Mouse (Mus musculus) CH12.LX (cell line): Measurements from ENCODE around the gene Dgkz. TPM values are rescaled to one million over a fixed set of nuclear protein-coding genes. Genes with fewer than 3 reads are reported as not detected.

Source experiments
- DNase-seq: peaks from one replicate; pipeline ENCODE4 v3.0.0-alpha.2; 2013; ENCODE audit errors: extremely low read depth
- H3K27ac ChIP-seq: 2 replicates; pipeline ENCODE4 v1.5.1; 2012; ENCODE audit warnings: low read depth, mild to moderate bottlenecking, control low read depth, moderate library complexity; ENCODE audit not compliant: insufficient read depth
- H3K27me3 ChIP-seq: replicated peaks from 2 replicates; pipeline ENCODE3; 2012; ENCODE audit warnings: inconsistent platforms
- H3K36me3 ChIP-seq, 2 experiments: replicated peaks in 1 of 2; 2 replicates each; pipeline versions ENCODE3 to v1.6.1; 2012; ENCODE audit warnings: inconsistent platforms in 1 of 2, low read length in 1 of 2, mild to moderate bottlenecking in 1 of 2, mixed read lengths in 1 of 2, moderate library complexity in 1 of 2; ENCODE audit not compliant: control insufficient read depth in 1 of 2, insufficient read depth in 1 of 2
- H3K4me1 ChIP-seq, 2 experiments: 2 replicates each; pipeline ENCODE4 v1.6.1; 2012; ENCODE audit warnings: inconsistent platforms in 1 of 2, moderate library complexity in 1 of 2; ENCODE audit not compliant: insufficient read depth in 2 of 2, control insufficient read depth in 1 of 2
- H3K4me2 ChIP-seq: 2 replicates; pipeline ENCODE4 v1.6.1; 2012; ENCODE audit warnings: low read depth, mild to moderate bottlenecking, control low read depth; ENCODE audit not compliant: poor library complexity, insufficient read depth, severe bottlenecking
- H3K4me3 ChIP-seq, 3 experiments: fragments of 150-350 bp in 1 of 3; sonication (generic) in 1 of 3; replicated peaks in 1 of 3; 2 replicates each; pipeline versions ENCODE3 to v1.5.1; 2011 to 2012; ENCODE audit warnings: low read depth in 2 of 3, low read length in 2 of 3, mild to moderate bottlenecking in 2 of 3, moderate library complexity in 2 of 3, control low read depth in 1 of 3, improper control_type of control experiment in 1 of 3, inconsistent platforms in 1 of 3, mixed read lengths in 1 of 3; ENCODE audit not compliant: poor library complexity in 1 of 3
- H3K79me2 ChIP-seq: replicated peaks from 2 replicates; pipeline ENCODE4 v1.6.1; 2012; ENCODE audit warnings: mild to moderate bottlenecking, moderate library complexity; ENCODE audit not compliant: control insufficient read depth, poor library complexity, insufficient read depth, severe bottlenecking; ENCODE audit errors: extremely low read depth
- H3K9ac ChIP-seq: 2 replicates; pipeline ENCODE4 v1.6.1; 2012; ENCODE audit warnings: low read depth, mild to moderate bottlenecking, control low read depth, moderate library complexity; ENCODE audit not compliant: insufficient read depth
- H3K9me3 ChIP-seq: replicated peaks from 2 replicates; pipeline ENCODE3; 2012; ENCODE audit warnings: low read length, inconsistent platforms, mixed read lengths
- CHD2 ChIP-seq: IDR thresholded peaks from 2 replicates; pipeline ENCODE4 v1.6.1; 2011; ENCODE audit warnings: low read length, improper control_type of control experiment
- CTCF ChIP-seq, 2 experiments: IDR thresholded peaks in 1 of 2; conservative IDR thresholded peaks in 1 of 2; 2 replicates each; pipeline ENCODE4 v1.5.1; 2011 to 2012; ENCODE audit warnings: low read depth in 2 of 2, low read length in 2 of 2, improper control_type of control experiment in 1 of 2, inconsistent platforms in 1 of 2, mild to moderate bottlenecking in 1 of 2, moderate library complexity in 1 of 2
- ELF1 ChIP-seq: IDR thresholded peaks from 2 replicates; pipeline ENCODE4 v1.6.1; 2014; ENCODE audit warnings: low read depth, mild to moderate bottlenecking, inconsistent platforms, low read length, improper control_type of control experiment
- EP300 ChIP-seq: IDR thresholded peaks from 2 replicates; pipeline ENCODE4 v1.6.1; 2011; ENCODE audit warnings: low read length, improper control_type of control experiment
- GABPA ChIP-seq: IDR thresholded peaks from 2 replicates; pipeline ENCODE4 v1.6.1; 2012; ENCODE audit warnings: low read depth, low read length, improper control_type of control experiment, inconsistent platforms; ENCODE audit not compliant: insufficient replicate concordance
- HCFC1 ChIP-seq: IDR thresholded peaks from 2 replicates; pipeline ENCODE4 v1.6.1; 2012; ENCODE audit warnings: low read depth, mild to moderate bottlenecking, inconsistent platforms, low read length, improper control_type of control experiment
- IRF4 ChIP-seq: IDR thresholded peaks from 2 replicates; pipeline ENCODE4 v1.6.1; 2014; ENCODE audit warnings: low read depth, mild to moderate bottlenecking, inconsistent platforms, low read length, improper control_type of control experiment
- KAT2A ChIP-seq: IDR thresholded peaks from 2 replicates; pipeline ENCODE4 v1.6.1; 2012; ENCODE audit warnings: low read length, improper control_type of control experiment, inconsistent platforms; ENCODE audit not compliant: insufficient replicate concordance
- MAFK ChIP-seq: IDR thresholded peaks from 2 replicates; pipeline ENCODE4 v1.6.1; 2011; ENCODE audit warnings: low read length, improper control_type of control experiment; ENCODE audit not compliant: insufficient replicate concordance
- MAX ChIP-seq: IDR thresholded peaks from 2 replicates; pipeline ENCODE4 v1.6.1; 2011; ENCODE audit warnings: low read length, improper control_type of control experiment
- MAZ ChIP-seq: IDR thresholded peaks from 2 replicates; pipeline ENCODE4 v1.6.1; 2012; ENCODE audit warnings: low read depth, mild to moderate bottlenecking, inconsistent platforms, low read length, improper control_type of control experiment, moderate library complexity
- MXI1 ChIP-seq: IDR thresholded peaks from 2 replicates; pipeline ENCODE4 v1.6.1; 2011; ENCODE audit warnings: mild to moderate bottlenecking, low read depth, low read length, improper control_type of control experiment
- NELFE ChIP-seq: IDR thresholded peaks from 2 replicates; pipeline ENCODE4 v1.6.1; 2011; ENCODE audit warnings: low read depth, low read length, improper control_type of control experiment
- NRF1 ChIP-seq: IDR thresholded peaks from 2 replicates; pipeline ENCODE4 v1.6.1; 2014; ENCODE audit warnings: low read depth, mild to moderate bottlenecking, inconsistent platforms, low read length, improper control_type of control experiment, moderate library complexity
- POLR2A ChIP-seq: IDR thresholded peaks from 2 replicates; pipeline ENCODE4 v1.6.1; 2011; ENCODE audit warnings: low read depth, mild to moderate bottlenecking, improper control_type of control experiment, low read length
- POLR2AphosphoS2 ChIP-seq: IDR thresholded peaks from 2 replicates; pipeline ENCODE4 v1.6.1; 2011; ENCODE audit warnings: low read depth, low read length, improper control_type of control experiment
- RAD21 ChIP-seq: IDR thresholded peaks from 2 replicates; pipeline ENCODE4 v1.6.1; 2011; ENCODE audit warnings: low read depth, mild to moderate bottlenecking, low read length, improper control_type of control experiment, moderate library complexity
- SIN3A ChIP-seq: IDR thresholded peaks from 2 replicates; pipeline ENCODE4 v1.6.1; 2012; ENCODE audit warnings: low read length, improper control_type of control experiment, inconsistent platforms
- SMC3 ChIP-seq: IDR thresholded peaks from 2 replicates; pipeline ENCODE4 v1.6.1; 2011; ENCODE audit warnings: low read depth, low read length, improper control_type of control experiment
- TBP ChIP-seq: conservative IDR thresholded peaks from 2 replicates; pipeline ENCODE4 v1.6.1; 2011; ENCODE audit warnings: low read depth, low read length, improper control_type of control experiment
- TCF12 ChIP-seq: IDR thresholded peaks from 2 replicates; pipeline ENCODE4 v1.6.1; 2014; ENCODE audit warnings: low read depth, mild to moderate bottlenecking, inconsistent platforms, low read length, improper control_type of control experiment
- UBTF ChIP-seq: IDR thresholded peaks from 2 replicates; pipeline ENCODE4 v1.6.1; 2012; ENCODE audit warnings: low read depth, mild to moderate bottlenecking, inconsistent platforms, low read length, improper control_type of control experiment, moderate library complexity
- ZC3H11A ChIP-seq: IDR thresholded peaks from 2 replicates; pipeline ENCODE4 v1.6.1; 2012; ENCODE audit warnings: low read depth, mild to moderate bottlenecking, inconsistent platforms, low read length, improper control_type of control experiment
- ZKSCAN1 ChIP-seq: IDR thresholded peaks from 2 replicates; pipeline ENCODE4 v1.6.1; 2012; ENCODE audit warnings: low read depth, inconsistent platforms, low read length, improper control_type of control experiment, borderline replicate concordance
- ZMIZ1 ChIP-seq: IDR thresholded peaks from 2 replicates; pipeline ENCODE4 v1.6.1; 2012; ENCODE audit warnings: low read depth, mild to moderate bottlenecking, inconsistent platforms, low read length, improper control_type of control experiment
- dilution Hi-C: fragments of 300-500 bp; cut with MboI; formaldehyde crosslinking; loops from 2 replicates; pipeline ENCODE4 v1.14.3; 2020; ENCODE audit warnings: low sequenced_read_pairs; ENCODE audit not compliant: extremely low pct_unique_long_range_greater_than_20kb, extremely low pct_ligation_motif_present
- in situ Hi-C: fragments of 300-500 bp; cut with MboI; formaldehyde crosslinking; loops from 3 replicates; pipeline ENCODE4 v1.14.3; 2019; ENCODE audit warnings: low sequenced_read_pairs, low pct_ligation_motif_present, low pct_unique_long_range_greater_than_20kb, mixed read lengths
- polyA plus RNA-seq: library from polyadenylated mRNA; unstranded; fragments of >175 nt; gene quantifications from 2 replicates; pipeline ENCODE4 v1.2.1, GENCODE M21; 2012; ENCODE audit warnings: low read depth; ENCODE audit not compliant: insufficient read length
- total RNA-seq, 2 experiments: library from RNA; depleted of rRNA; stranded (reverse); fragments of 300-350 nt in 1 of 2; fragments of >200 nt in 1 of 2; gene quantifications; 2 replicates each; pipeline ENCODE4 v1.2.3; 2012 to 2014

Dgkz gene
- total and polyA plus RNA-seq, 3 experiments: 38.6 to 60.2 (median 50.4) TPM

DNA sequence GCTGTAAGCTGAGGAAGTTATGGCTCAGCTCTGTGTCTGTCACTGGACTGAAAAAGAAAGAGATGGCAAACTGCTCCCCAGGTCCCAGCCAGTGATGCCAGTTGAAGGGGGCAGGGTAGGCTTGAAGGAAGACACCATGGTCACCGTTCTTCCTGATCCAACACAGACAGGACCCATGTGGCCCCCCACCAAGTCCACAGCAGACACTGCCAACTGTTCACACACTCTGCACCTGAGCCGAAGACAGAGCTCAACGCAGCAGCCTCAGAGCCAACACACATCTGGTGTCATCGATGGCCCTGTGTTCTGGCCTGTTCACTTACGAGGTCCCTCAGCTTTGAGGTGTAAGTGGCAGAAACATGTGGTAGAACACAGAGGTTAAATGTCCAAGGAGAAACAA lies 15.2 kb downstream of the Dgkz start:
- in situ Hi-C loops (no loop called here), dilution Hi-C loops (no loop called here)
- H3K4me2 ChIP-seq: no peak overlapping the region
- DNase-seq: no peak
- H3K27me3 ChIP-seq: no peaks in the 10 kb centered on the region
- H3K36me3 ChIP-seq: peaks cover 0 to 46% of the 10 kb centered on the region in 2 experiments
- no peak overlapping the region for H3K4me3 ChIP-seq
- no peak overlapping the region for H3K9ac ChIP-seq
- peaks cover 12 to 79% of the 10 kb centered on the region in 2 experiments for H3K4me1 ChIP-seq
- H3K9me3 ChIP-seq: no peaks in the 10 kb centered on the region
- H3K27ac ChIP-seq: no peak overlapping the region
- H3K79me2 ChIP-seq: peaks cover 28% of the 10 kb centered on the region
- TF ChIP-seq ZC3H11A (no peak), MXI1 (no peak), UBTF (no peak)

- Histone ChIP-seq H3K4me2 (no peak overlapping the region), H3K4me1 (peaks cover 12 to 80% of the 10 kb centered on the region in 2 experiments)
- dilution Hi-C loops: no loop called here
Observed at GRCm38 (mm10) chr2:91959544-91960410, 15.9 kb downstream of the Dgkz start.

DNA sequence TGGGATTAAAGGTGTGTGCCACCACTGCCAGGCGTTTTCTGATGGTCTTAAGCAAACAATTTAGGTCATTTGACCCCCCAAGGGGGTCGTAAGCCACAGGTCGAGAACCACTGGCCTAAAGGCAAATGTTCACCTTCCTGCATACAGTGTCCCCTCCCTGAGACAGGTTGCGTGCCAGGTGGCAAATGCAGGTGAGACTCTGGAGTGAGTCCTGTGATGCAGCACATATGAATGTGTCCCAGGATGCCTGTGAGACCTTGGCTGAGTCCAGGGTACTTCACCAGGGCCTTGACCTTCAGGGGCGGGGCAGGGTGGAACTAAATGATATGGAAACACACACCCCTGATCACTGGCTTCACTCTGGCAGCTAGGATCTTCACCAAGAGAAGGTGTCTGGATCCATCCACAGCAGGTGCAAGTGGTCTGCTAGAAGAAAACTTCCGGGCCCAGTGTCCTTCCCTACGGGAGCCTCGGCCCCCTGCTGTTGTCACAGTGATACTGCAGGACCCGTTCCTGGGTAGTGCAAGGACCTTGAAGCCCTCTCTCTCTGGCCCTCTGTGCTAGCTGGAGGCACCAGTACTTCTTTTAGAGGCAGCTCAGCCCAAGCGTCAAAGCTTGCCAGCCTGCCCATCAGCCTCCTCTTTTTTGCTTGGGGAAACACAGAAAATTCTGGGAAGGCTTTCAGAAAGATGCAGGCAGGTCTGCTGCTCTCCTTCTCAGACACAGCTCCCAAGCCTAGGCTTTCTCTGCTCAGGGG lies 16.8 kb downstream of the Dgkz start:
- peaks cover 6 to 71% of the 10 kb centered on the region in 2 experiments for H3K4me1 ChIP-seq
- DNase-seq: no peak
- H3K9me3 ChIP-seq: no peaks in the 10 kb centered on the region
- no peak overlapping the region for H3K4me3 ChIP-seq
- no peak overlapping the region for H3K9ac ChIP-seq
- in situ Hi-C loops (no loop called here), dilution Hi-C loops (no loop called here)
- no peak overlapping the region for H3K27ac ChIP-seq
- TF ChIP-seq SMC3 (peak; percentile 72), NELFE (0 out of 2 replicates have a peak, but pooled peaks have one; percentile 22), SIN3A (peak; percentile 39; the same call in 1 of the 2 replicates), HCFC1 (no peak), TCF12 (peak; percentile 33; the same call in 1 of the 2 replicates), CTCF (conservative IDR thresholded peaks at IDR 0.05 in 1 of 2, IDR thresholded peaks at IDR 0.05 in 1 of 2; ENCODE audit: low read depth in 2 of 2, low read length in 2 of 2) (peak; percentile 45 to 75), IRF4 (0 out of 2 replicates have a peak, but pooled peaks have one; percentile 20), RAD21 (peak; percentile 47), CHD2 (no peak), ELF1 (peak; percentile 68)
- peaks cover 22% of the 10 kb centered on the region for H3K79me2 ChIP-seq
- H3K27me3 ChIP-seq: no peaks in the 10 kb centered on the region
- peaks cover 0 to 59% of the 10 kb centered on the region in 2 experiments for H3K36me3 ChIP-seq
- H3K4me2 ChIP-seq: no peak overlapping the region

More at GRCm38 (mm10) chr2:91959544-91960410, 15.9 kb downstream of the Dgkz start:
- Histone ChIP-seq H3K27me3 (no peaks in the 10 kb centered on the region), H3K79me2 (peaks cover 27% of the 10 kb centered on the region), H3K9ac (no peak overlapping the region), H3K27ac (no peak overlapping the region), H3K36me3 (peaks cover 0 to 53% of the 10 kb centered on the region in 2 experiments), H3K9me3 (no peaks in the 10 kb centered on the region)
- in situ Hi-C loops: no loop called here
- no peak for DNase-seq
- TF ChIP-seq EP300: no peak
- TF ChIP-seq NRF1: no peak
- TF ChIP-seq KAT2A: no peak
- TF ChIP-seq GABPA: no peak
- TF ChIP-seq TBP: no peak
- TF ChIP-seq MXI1: no peak
- TF ChIP-seq CHD2: no peak
- TF ChIP-seq MAFK: no peak
- no peak for TF ChIP-seq ELF1
- TF ChIP-seq POLR2A: no peak
- TF ChIP-seq SIN3A: no peak
- no peak for TF ChIP-seq MAX
- no peak for TF ChIP-seq MAZ
- TF ChIP-seq ZKSCAN1: no peak
- TF ChIP-seq POLR2AphosphoS2: no peak
- TF ChIP-seq ZMIZ1: no peak
- no peak for TF ChIP-seq NELFE
- TF ChIP-seq, all 38 proteins: peak for 0
- no peak overlapping the region for H3K4me3 ChIP-seq
